Mouse (Mus musculus) myocyte (in vitro differentiated cells): Measurements from ENCODE around the gene Ankrd52. TPM values are rescaled to one million over a fixed set of nuclear protein-coding genes. Genes with fewer than 3 reads are reported as not detected.

Source experiments
- H3K27me3 ChIP-seq: one replicate; pipeline ENCODE4 v1.6.1; 2011; ENCODE audit not compliant: control insufficient read depth, insufficient read depth, insufficient read length
- H3K36me3 ChIP-seq: one replicate; pipeline ENCODE4 v1.6.1; 2011; ENCODE audit not compliant: control insufficient read depth, insufficient read depth
- H3K4me2 ChIP-seq: one replicate; pipeline ENCODE4 v1.6.1; 2011; ENCODE audit warnings: low read depth, control low read depth
- H3K4me3 ChIP-seq: one replicate; pipeline ENCODE4 v1.5.1; 2011; ENCODE audit warnings: mild to moderate bottlenecking, control low read depth, moderate library complexity
- H3K79me2 ChIP-seq: one replicate; pipeline ENCODE4 v1.6.1; 2011; ENCODE audit not compliant: control insufficient read depth, insufficient read depth
- H3ac ChIP-seq: one replicate; pipeline ENCODE4 v1.6.1; 2011; ENCODE audit not compliant: control insufficient read depth, insufficient read length
- CEBPB ChIP-seq: IDR thresholded peaks from 2 replicates; pipeline ENCODE4 v1.6.1; 2011; ENCODE audit warnings: mild to moderate bottlenecking, moderate library complexity; ENCODE audit not compliant: poor library complexity, insufficient read depth, severe bottlenecking
- E2F4 ChIP-seq: IDR thresholded peaks from one replicate; pipeline ENCODE4 v1.6.1; 2011; ENCODE audit warnings: mild to moderate bottlenecking, control low read depth, moderate library complexity; ENCODE audit not compliant: insufficient read depth
- MAX ChIP-seq: IDR thresholded peaks from one replicate; pipeline ENCODE4 v1.6.1; 2011; ENCODE audit warnings: low read depth, mild to moderate bottlenecking, control low read depth
- MYOD1 ChIP-seq, 3 experiments: IDR thresholded peaks; one replicate each; pipeline ENCODE4 v1.6.1; 2011; ENCODE audit warnings: control low read depth in 2 of 3, low read depth in 2 of 3, mild to moderate bottlenecking in 2 of 3, moderate library complexity in 1 of 3; ENCODE audit not compliant: insufficient read length in 2 of 3, control insufficient read depth in 1 of 3
- MYOG ChIP-seq, 3 experiments: IDR thresholded peaks; one replicate each; pipeline ENCODE4 v1.6.1; 2011; ENCODE audit warnings: control low read depth in 2 of 3, low read depth in 2 of 3, mild to moderate bottlenecking in 2 of 3; ENCODE audit not compliant: insufficient read length in 2 of 3, control insufficient read depth in 1 of 3, insufficient read depth in 1 of 3
- POLR2A ChIP-seq: IDR thresholded peaks from one replicate; pipeline ENCODE4 v1.6.1; 2011; ENCODE audit warnings: low read depth, mild to moderate bottlenecking, control low read depth, moderate library complexity; ENCODE audit not compliant: insufficient read length
- POLR2AphosphoS2 ChIP-seq: IDR thresholded peaks from one replicate; pipeline ENCODE4 v1.6.1; 2011; ENCODE audit warnings: low read depth, control low read depth; ENCODE audit not compliant: insufficient read length
- REST ChIP-seq: IDR thresholded peaks from one replicate; pipeline ENCODE4 v1.6.1; 2011; ENCODE audit warnings: mild to moderate bottlenecking, control low read depth, moderate library complexity; ENCODE audit not compliant: insufficient read depth, insufficient read length
- SRF ChIP-seq: IDR thresholded peaks from one replicate; pipeline ENCODE4 v1.6.1; 2011; ENCODE audit warnings: low read depth; ENCODE audit not compliant: control insufficient read depth, insufficient read length
- TCF12 ChIP-seq: IDR thresholded peaks from one replicate; pipeline ENCODE4 v1.6.1; 2011; ENCODE audit warnings: mild to moderate bottlenecking, control low read depth; ENCODE audit not compliant: poor library complexity, insufficient read depth, severe bottlenecking
- TCF3 ChIP-seq: IDR thresholded peaks from one replicate; pipeline ENCODE4 v1.6.1; 2011; ENCODE audit warnings: low read depth, control low read depth; ENCODE audit not compliant: insufficient read length
- USF1 ChIP-seq: IDR thresholded peaks from one replicate; pipeline ENCODE4 v1.6.1; 2011; ENCODE audit warnings: low read depth, mild to moderate bottlenecking, control low read depth, moderate library complexity
- polyA plus RNA-seq: library from polyadenylated mRNA; unstranded; fragments of >200 nt; fragmentation: generic; extraction: Trizol; gene quantifications from one replicate; pipeline ENCODE4 v1.2.1, GENCODE M21; 2012; ENCODE audit warnings: missing spikeins

Gene Ankrd52
- polyA plus RNA-seq, 1 experiment: 30.8 TPM

GRCm38 (mm10) chr10:128336195-128336594, 40.7 kb upstream of the Ankrd52 start:
- no peak overlapping the region for H3K4me2 ChIP-seq
- TF ChIP-seq POLR2A (no peak), E2F4 (no peak), MAX (no peak), TCF3 (no peak), SRF (no peak), CEBPB (no peak), POLR2AphosphoS2 (no peak)
- H3K4me3 ChIP-seq: peak overlapping the region; percentile 80
- peaks cover 34% of the 10 kb centered on the region for H3K79me2 ChIP-seq
- no peaks in the 10 kb centered on the region for H3K36me3 ChIP-seq
- H3ac ChIP-seq: no peak overlapping the region
- H3K27me3 ChIP-seq: no peaks in the 10 kb centered on the region

GRCm38 (mm10) chr10:128336597-128336996, 40.3 kb upstream of the Ankrd52 start:
- H3K79me2 ChIP-seq: peaks cover 38% of the 10 kb centered on the region
- peak overlapping the region; percentile 19 for H3ac ChIP-seq
- peak overlapping the region; percentile 90 for H3K4me2 ChIP-seq
- TF ChIP-seq REST (no peak), CEBPB (no peak), POLR2A (no peak), MYOG (IDR thresholded peaks at IDR 0.05; ENCODE audit: control insufficient read depth in 1 of 3, insufficient read depth in 1 of 3, insufficient read length in 2 of 3, low read depth in 2 of 3) (no peak)
- no peaks in the 10 kb centered on the region for H3K36me3 ChIP-seq
- no peaks in the 10 kb centered on the region for H3K27me3 ChIP-seq
- peak overlapping the region; percentile 80 for H3K4me3 ChIP-seq

GRCm38 (mm10) chr10:128337306-128338181, 39.4 kb upstream of the Ankrd52 start, which contains the start of gene Cs:
TSS of gene Cs (plus strand) at chr10:128337734.
- Histone ChIP-seq H3K79me2 (peaks cover 48% of the 10 kb centered on the region), H3K4me2 (peak within 1 kb of the TSS; percentile 93), H3ac (peak within 1 kb of the TSS; percentile 19), H3K27me3 (no peaks in the 10 kb centered on the region), H3K4me3 (peak within 1 kb of the TSS; percentile 80), H3K36me3 (no peaks in the 10 kb centered on the region)
- TF ChIP-seq CEBPB (no peak), MAX (peak; percentile 82), POLR2AphosphoS2 (peak; percentile 89), MYOG (IDR thresholded peaks at IDR 0.05; ENCODE audit: control insufficient read depth in 1 of 3, insufficient read depth in 1 of 3, insufficient read length in 2 of 3, low read depth in 2 of 3) (no peak), USF1 (no peak), TCF12 (no peak), SRF (peak; percentile 81), MYOD1 (IDR thresholded peaks at IDR 0.05; ENCODE audit: control insufficient read depth in 1 of 3, insufficient read length in 2 of 3, low read depth in 2 of 3) (no peak), REST (no peak), POLR2A (peak; percentile 87), TCF3 (no peak)

- Histone ChIP-seq H3K4me3 (peak overlapping the region; percentile 80), H3K79me2 (peaks cover 56% of the 10 kb centered on the region), H3K36me3 (no peaks in the 10 kb centered on the region), H3K27me3 (no peaks in the 10 kb centered on the region), H3K4me2 (peak overlapping the region; percentile 93), H3ac (peak overlapping the region; percentile 19)
- TF ChIP-seq SRF (no peak), USF1 (peak; percentile 84)
Measured at GRCm38 (mm10) chr10:128338415-128338814, 38.5 kb upstream of the Ankrd52 start.

- H3K27me3 ChIP-seq: no peaks in the 10 kb centered on the region
- H3K79me2 ChIP-seq: peaks cover 62% of the 10 kb centered on the region
- no peaks in the 10 kb centered on the region for H3K36me3 ChIP-seq
- peak overlapping the region; percentile 80 for H3K4me3 ChIP-seq
- no peak for TF ChIP-seq POLR2A
- TF ChIP-seq E2F4: no peak
- no peak for TF ChIP-seq TCF3
- no peak for TF ChIP-seq POLR2AphosphoS2
- TF ChIP-seq REST: no peak
- TF ChIP-seq USF1: no peak
- TF ChIP-seq MYOG (IDR thresholded peaks at IDR 0.05; ENCODE audit: control insufficient read depth in 1 of 3, insufficient read depth in 1 of 3, insufficient read length in 2 of 3, low read depth in 2 of 3): no peak
- no peak for TF ChIP-seq MAX
- TF ChIP-seq MYOD1 (IDR thresholded peaks at IDR 0.05; ENCODE audit: control insufficient read depth in 1 of 3, insufficient read length in 2 of 3, low read depth in 2 of 3): no peak
- TF ChIP-seq TCF12: no peak
- TF ChIP-seq SRF: no peak
- no peak for TF ChIP-seq CEBPB
- H3K4me2 ChIP-seq: peak overlapping the region; percentile 93
- no peak overlapping the region for H3ac ChIP-seq
Measured at GRCm38 (mm10) chr10:128338948-128339347, 38.0 kb upstream of the Ankrd52 start.
